Mouse (Mus musculus) heart, adult 18-20 months (tissue): ENCODE results near the gene Usp43. TPM values are rescaled to one million over a fixed set of nuclear protein-coding genes. Genes with fewer than 3 reads are reported as not detected.

Experiments
- DNase-seq, 2 experiments: peaks; one replicate each; pipeline ENCODE4 v3.0.0; 2021 to 2022; ENCODE audit warnings: mixed read lengths in 1 of 2
- total RNA-seq, 2 experiments: library from RNA; stranded (reverse); gene quantifications; 2 replicates each; pipeline ENCODE4 v1.2.3; 2021

The Usp43 gene
- total RNA-seq, 2 experiments from 2014 or later: 0.94 to 1.4 TPM

- DNase-seq: no peak
These were observed 110.4 kb downstream of the Usp43 start for GRCm38 (mm10) chr11:67811535-67811934.

- DNase-seq: no peak
These were observed 113.9 kb downstream of the Usp43 start for GRCm38 (mm10) chr11:67808051-67808450.

- no peak for DNase-seq
These were observed 114.9 kb downstream of the Usp43 start for GRCm38 (mm10) chr11:67806832-67807597.

GRCm38 (mm10) chr11:67805538-67805937, 116.4 kb downstream of the Usp43 start:
- DNase-seq: no peak

Other genes starting within 250 kb of the Usp43 start
- gene Rcvrn, start 226.8 kb downstream of the Usp43 start, total RNA-seq: not detected
- gene Glp2r, start 151.0 kb downstream of the Usp43 start, total RNA-seq: not detected
- not detected for gene Gsg1l2, start 147.5 kb downstream of the Usp43 start, total RNA-seq
- 100 to 1,000 TPM; 210 to 223 TPM for gene Dhrs7c, start 124.0 kb downstream of the Usp43 start, total RNA-seq
- under 1 TPM in 1 of 2 experiments, not detected in 1; 0.15 TPM for gene Cfap52, start 43.5 kb upstream of the Usp43 start, total RNA-seq
- 10 to 100 TPM; 26.2 to 29.9 TPM for gene Stx8, start 44.0 kb upstream of the Usp43 start, total RNA-seq